Mouse (Mus musculus): ENCODE measurements around the gene Tcf7l2. TPM values are rescaled to one million over a fixed set of nuclear protein-coding genes. Genes with fewer than 3 reads are reported as not detected.

Tcf7l2 gene
- total and polyA plus RNA-seq, 2 experiments: 3.2 to 14.6 TPM

DNA sequence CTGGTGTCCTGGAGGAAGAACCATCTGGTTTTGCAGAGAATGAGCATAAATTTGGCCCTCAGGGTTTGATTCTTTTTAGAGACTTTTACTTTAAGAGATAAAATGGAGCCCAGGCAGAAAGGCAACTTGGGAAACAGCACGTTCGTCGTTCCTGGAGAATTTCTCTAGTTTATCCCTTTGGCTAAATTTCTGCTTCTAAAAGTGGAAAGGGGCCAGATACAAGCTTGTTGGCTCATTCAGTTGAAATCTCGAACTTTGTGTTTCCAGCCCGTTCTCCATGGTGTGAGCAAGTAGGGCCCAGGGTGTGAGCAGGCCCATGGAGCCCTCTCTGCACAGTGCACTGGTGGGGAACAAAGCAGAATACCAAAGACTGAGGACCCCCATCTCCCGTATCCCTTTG lies 49.7 kb downstream of the Tcf7l2 start:
- Histone ChIP-seq H3K27ac (replicated peaks; ENCODE audit: insufficient read depth, low read depth, low read length) (peak overlapping the region; percentile 20; the same call in 1 of the 2 replicates), H3K9ac (ENCODE audit: low read depth, low read length) (no peak overlapping the region), H3K79me2 (ENCODE audit: control insufficient read depth, insufficient read depth, low read length) (peaks cover 46% of the 10 kb centered on the region), H3K4me1 (ENCODE audit: control insufficient read depth, insufficient read depth, low read length) (peaks cover 48% of the 10 kb centered on the region), H3K4me3 (ENCODE audit: insufficient read depth, low read depth, low read length) (no peak overlapping the region), H3K36me3 (ENCODE audit: control insufficient read depth, insufficient read depth, low read length) (no peaks in the 10 kb centered on the region), H3K27me3 (ENCODE audit: control insufficient read depth, insufficient read depth, low read length) (no peaks in the 10 kb centered on the region)
- TF ChIP-seq CTCF (IDR thresholded peaks at IDR 0.05; ENCODE audit: low read depth, low read length): no peak
- TF ChIP-seq POLR2A (IDR thresholded peaks at IDR 0.05; ENCODE audit: extremely low read depth, insufficient read depth, low read length): no peak
- WGBS: 24% methylated on average over 6 of the region's 6 CpGs
- DNase-seq (ENCODE audit: extremely low read depth, low read depth, low spot score): peak; percentile 63

DNA sequence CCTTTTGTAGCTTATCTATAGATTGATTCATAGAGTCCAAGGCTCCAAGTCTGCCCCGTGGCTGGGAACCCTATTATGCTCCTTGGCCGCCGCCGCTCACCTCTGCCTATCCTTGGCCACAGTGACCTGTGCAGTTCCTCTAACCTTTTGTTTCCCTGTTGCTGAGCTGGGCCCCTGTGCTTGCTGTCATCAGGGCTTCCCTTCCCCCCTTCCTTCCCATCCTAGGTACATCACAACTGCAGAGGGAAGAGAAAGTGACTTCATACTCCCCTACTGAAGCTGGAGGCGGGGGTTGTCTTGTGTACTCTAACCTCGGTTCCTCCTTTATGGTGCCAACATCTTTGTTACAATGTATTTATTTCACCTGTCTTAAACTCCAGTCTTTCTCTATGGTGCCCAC lies 50.3 kb downstream of the Tcf7l2 start:
- 67% methylated on average over 6 of the region's 6 CpGs for WGBS
- H3K79me2 ChIP-seq (ENCODE audit: control insufficient read depth, insufficient read depth, low read length): peaks cover 47% of the 10 kb centered on the region
- no peak for DNase-seq (ENCODE audit: extremely low read depth, low read depth, low spot score)
- peaks cover 51% of the 10 kb centered on the region for H3K4me1 ChIP-seq (ENCODE audit: control insufficient read depth, insufficient read depth, low read length)
- no peak overlapping the region for H3K9ac ChIP-seq (ENCODE audit: low read depth, low read length)
- no peak for TF ChIP-seq CTCF (IDR thresholded peaks at IDR 0.05; ENCODE audit: low read depth, low read length)
- H3K27ac ChIP-seq (replicated peaks; ENCODE audit: insufficient read depth, low read depth, low read length): peak overlapping the region; percentile 22; the same call in 1 of the 2 replicates
- no peak overlapping the region for H3K4me3 ChIP-seq (ENCODE audit: insufficient read depth, low read depth, low read length)
- H3K36me3 ChIP-seq (ENCODE audit: control insufficient read depth, insufficient read depth, low read length): no peaks in the 10 kb centered on the region
- no peaks in the 10 kb centered on the region for H3K27me3 ChIP-seq (ENCODE audit: control insufficient read depth, insufficient read depth, low read length)

DNA sequence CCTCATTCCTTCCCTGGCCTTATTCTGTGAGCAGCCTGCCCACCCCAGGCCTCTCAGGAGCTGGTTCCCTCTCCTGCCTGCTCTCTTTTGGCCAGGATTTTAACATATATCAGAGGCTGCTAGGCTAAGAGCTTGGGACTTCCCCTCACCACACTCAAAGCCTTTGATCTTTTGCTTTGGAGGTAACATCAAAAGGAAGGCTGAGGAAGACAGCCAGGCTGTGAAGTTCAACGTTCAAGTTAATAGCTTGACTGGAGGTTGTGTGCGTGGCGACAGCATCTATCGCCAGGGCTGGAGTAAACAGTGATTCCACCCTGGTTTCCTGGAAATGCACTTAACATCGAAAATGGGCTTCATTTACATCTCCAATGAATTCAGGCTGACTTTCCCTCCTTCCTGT lies 51.0 kb downstream of the Tcf7l2 start:
- Histone ChIP-seq H3K4me1 (ENCODE audit: control insufficient read depth, insufficient read depth, low read length) (peaks cover 57% of the 10 kb centered on the region), H3K36me3 (ENCODE audit: control insufficient read depth, insufficient read depth, low read length) (no peaks in the 10 kb centered on the region), H3K27ac (replicated peaks; ENCODE audit: insufficient read depth, low read depth, low read length) (peak overlapping the region; percentile 36), H3K27me3 (ENCODE audit: control insufficient read depth, insufficient read depth, low read length) (no peaks in the 10 kb centered on the region), H3K9ac (ENCODE audit: low read depth, low read length) (no peak overlapping the region), H3K79me2 (ENCODE audit: control insufficient read depth, insufficient read depth, low read length) (peaks cover 43% of the 10 kb centered on the region), H3K4me3 (ENCODE audit: insufficient read depth, low read depth, low read length) (no peak overlapping the region)
- DNase-seq (ENCODE audit: extremely low read depth, low read depth, low spot score): peak; percentile 69
- TF ChIP-seq POLR2A (IDR thresholded peaks at IDR 0.05; ENCODE audit: extremely low read depth, insufficient read depth, low read length) (no peak), CTCF (IDR thresholded peaks at IDR 0.05; ENCODE audit: low read depth, low read length) (no peak)
- 4% methylated on average over 5 of the region's 5 CpGs for WGBS

DNA sequence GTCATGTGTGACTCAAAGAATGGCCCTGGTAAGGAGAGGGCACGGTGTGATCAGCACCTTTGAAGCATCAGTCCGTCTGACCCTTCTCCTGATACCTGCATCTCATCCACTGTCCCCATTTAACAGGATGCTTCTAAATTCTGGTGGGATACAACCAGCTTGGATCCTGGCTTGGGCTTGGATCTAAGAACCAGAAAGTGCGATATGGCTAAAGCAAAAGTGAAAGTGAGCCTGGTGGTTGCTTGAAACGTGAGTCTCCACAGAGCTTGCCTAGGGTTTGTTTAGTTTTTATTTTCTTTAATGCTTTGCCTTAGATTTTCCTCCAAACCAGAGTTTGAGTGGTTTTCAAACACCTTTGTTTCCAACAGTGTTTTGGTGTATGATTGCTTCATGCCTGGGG lies 51.4 kb downstream of the Tcf7l2 start:
- WGBS: 19% methylated on average over 4 of the region's 4 CpGs
- no peak overlapping the region for H3K9ac ChIP-seq (ENCODE audit: low read depth, low read length)

DNA sequence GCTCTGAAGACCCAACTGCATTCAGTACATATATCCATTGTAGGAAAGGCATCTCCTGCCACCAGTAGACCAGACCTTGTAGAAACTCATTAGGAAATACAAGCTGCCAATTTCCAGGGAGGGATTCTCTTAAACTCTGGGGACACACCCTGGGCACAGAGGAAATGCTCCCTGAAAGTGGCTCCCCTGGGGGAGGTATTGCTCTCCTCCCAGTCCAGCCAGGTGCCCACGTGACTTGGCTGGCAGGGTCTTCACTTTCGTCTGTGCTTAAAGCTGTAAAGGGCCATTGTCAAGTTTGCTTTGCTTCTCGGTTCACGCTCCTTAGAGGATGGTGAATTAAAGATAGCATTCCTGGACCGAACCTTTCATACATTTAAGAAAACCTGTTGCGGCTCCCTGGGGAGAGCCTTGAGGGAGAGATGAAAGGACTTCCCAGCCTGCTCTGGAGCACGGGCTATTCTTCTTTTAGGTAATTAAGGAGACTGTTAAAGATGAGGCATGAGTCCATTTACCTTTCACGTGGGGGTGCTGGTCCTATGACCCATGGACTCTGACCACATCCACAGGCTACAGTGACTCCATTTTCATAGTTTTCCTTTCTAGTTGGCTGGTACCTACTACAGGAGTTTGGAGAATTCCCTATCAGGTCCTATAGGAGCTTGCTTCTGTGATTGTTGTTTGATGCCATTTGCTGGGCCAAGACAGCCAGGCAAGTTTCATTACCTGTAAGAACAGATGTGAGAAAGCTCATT lies 52.8 kb downstream of the Tcf7l2 start:
- WGBS: 79% methylated on average over 8 of the region's 8 CpGs
- no peak overlapping the region for H3K4me3 ChIP-seq (ENCODE audit: insufficient read depth, low read depth, low read length)
- DNase-seq (ENCODE audit: extremely low read depth, low read depth, low spot score): peak; percentile 62
- H3K27me3 ChIP-seq (ENCODE audit: control insufficient read depth, insufficient read depth, low read length): no peaks in the 10 kb centered on the region
- peaks cover 45% of the 10 kb centered on the region; the same call in 1 of the 2 replicates for H3K79me2 ChIP-seq (ENCODE audit: control insufficient read depth, insufficient read depth, low read length)
- H3K27ac ChIP-seq (replicated peaks; ENCODE audit: insufficient read depth, low read depth, low read length): peak overlapping the region; percentile 41
- no peaks in the 10 kb centered on the region for H3K36me3 ChIP-seq (ENCODE audit: control insufficient read depth, insufficient read depth, low read length)
- H3K9ac ChIP-seq (ENCODE audit: low read depth, low read length): no peak overlapping the region
- H3K4me1 ChIP-seq (ENCODE audit: control insufficient read depth, insufficient read depth, low read length): peaks cover 63% of the 10 kb centered on the region
- TF ChIP-seq POLR2A (IDR thresholded peaks at IDR 0.05; ENCODE audit: extremely low read depth, insufficient read depth, low read length) (no peak), CTCF (IDR thresholded peaks at IDR 0.05; ENCODE audit: low read depth, low read length) (no peak)

More for the DNA sequence above, 51.4 kb downstream of the Tcf7l2 start:
- Histone ChIP-seq H3K27me3 (ENCODE audit: control insufficient read depth, insufficient read depth, low read length) (no peaks in the 10 kb centered on the region), H3K4me3 (ENCODE audit: insufficient read depth, low read depth, low read length) (no peak overlapping the region), H3K36me3 (ENCODE audit: control insufficient read depth, insufficient read depth, low read length) (no peaks in the 10 kb centered on the region), H3K27ac (replicated peaks; ENCODE audit: insufficient read depth, low read depth, low read length) (no peak overlapping the region), H3K4me1 (ENCODE audit: control insufficient read depth, insufficient read depth, low read length) (peaks cover 61% of the 10 kb centered on the region), H3K79me2 (ENCODE audit: control insufficient read depth, insufficient read depth, low read length) (peaks cover 41% of the 10 kb centered on the region; the same call in 1 of the 2 replicates)
- DNase-seq (ENCODE audit: extremely low read depth, low read depth, low spot score): peak; percentile 51
- TF ChIP-seq POLR2A (IDR thresholded peaks at IDR 0.05; ENCODE audit: extremely low read depth, insufficient read depth, low read length) (no peak), CTCF (IDR thresholded peaks at IDR 0.05; ENCODE audit: low read depth, low read length) (no peak)

DNA sequence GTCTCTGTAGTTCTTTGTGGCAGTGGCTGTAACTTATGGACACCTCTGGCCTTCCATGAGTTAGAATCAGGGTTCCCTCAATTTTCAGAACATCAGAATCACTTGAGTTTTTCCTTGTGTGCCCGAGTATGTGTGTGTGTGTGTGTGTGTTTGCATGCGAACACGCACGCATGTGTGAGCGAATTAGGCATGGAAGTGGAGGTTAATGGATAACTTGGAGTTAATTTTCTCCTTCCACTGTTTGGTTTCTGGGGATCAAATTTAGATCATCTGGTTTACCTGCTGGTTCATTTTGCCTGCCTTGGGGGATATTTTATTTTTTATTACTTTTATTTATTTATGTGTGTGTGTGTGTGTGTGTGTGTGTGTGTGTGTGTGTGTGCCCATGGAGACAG lies 53.3 kb downstream of the Tcf7l2 start:
- peaks cover 63% of the 10 kb centered on the region for H3K4me1 ChIP-seq (ENCODE audit: control insufficient read depth, insufficient read depth, low read length)
- H3K4me3 ChIP-seq (ENCODE audit: insufficient read depth, low read depth, low read length): no peak overlapping the region
- 21% methylated on average over 5 of the region's 5 CpGs for WGBS
- TF ChIP-seq CTCF (IDR thresholded peaks at IDR 0.05; ENCODE audit: low read depth, low read length) (no peak), POLR2A (IDR thresholded peaks at IDR 0.05; ENCODE audit: extremely low read depth, insufficient read depth, low read length) (no peak)
- H3K36me3 ChIP-seq (ENCODE audit: control insufficient read depth, insufficient read depth, low read length): no peaks in the 10 kb centered on the region
- no peak overlapping the region for H3K9ac ChIP-seq (ENCODE audit: low read depth, low read length)
- H3K27me3 ChIP-seq (ENCODE audit: control insufficient read depth, insufficient read depth, low read length): no peaks in the 10 kb centered on the region
- H3K79me2 ChIP-seq (ENCODE audit: control insufficient read depth, insufficient read depth, low read length): peaks cover 45% of the 10 kb centered on the region; the same call in 1 of the 2 replicates
- peak; percentile 72 for DNase-seq (ENCODE audit: extremely low read depth, low read depth, low spot score)
- peak overlapping the region; percentile 41 for H3K27ac ChIP-seq (replicated peaks; ENCODE audit: insufficient read depth, low read depth, low read length)

Measured in liver, adult 2 months (tissue).